Mouse (Mus musculus): ENCODE measurements around the gene Nat8f4. TPM values are rescaled to one million over a fixed set of nuclear protein-coding genes. Genes with fewer than 3 reads are reported as not detected.
"Not testable (repeated sequence)": the region's sequence is repeated elsewhere in the genome, so short reads cannot be mapped to it uniquely, and the experiment has no call there.

Gene Nat8f4
- 5.9 and 6.3 TPM in 2 replicates for polyA plus RNA-seq (2015; fragmentation: Nextera tagmentation; extraction: Ambion mirVana)

GRCm38 (mm10) chr6:85904642-85905061, at the start of gene Nat8f4:
Nat8f4 (minus strand) TSS chr6:85904884.
- H3K27ac ChIP-seq; H3K27me3 ChIP-seq; H3K9me3 ChIP-seq (replicated peaks); H3K9ac ChIP-seq; H3K36me3 ChIP-seq; H3K4me1 ChIP-seq: not testable (repeated sequence)
- Histone ChIP-seq H3K4me3 (replicated peaks) (peak within 1 kb of the TSS; percentile 38), H3K4me2 (peak within 1 kb of the TSS; percentile 53)
- ATAC-seq (replicated peaks; ENCODE audit: low FRiP score), result peak; percentile 67
- 18% methylated on average over 20 of the region's 20 CpGs for WGBS

GRCm38 (mm10) chr6:85948549-85948948, 43.9 kb upstream of the Nat8f4 start:
- 79% methylated on average over 6 of the region's 6 CpGs for WGBS
- Histone ChIP-seq H3K27ac (no peak overlapping the region), H3K9me3 (replicated peaks) (no peaks in the 10 kb centered on the region), H3K27me3 (no peaks in the 10 kb centered on the region), H3K4me3 (replicated peaks) (no peak overlapping the region), H3K36me3 (peaks cover 96% of the 10 kb centered on the region), H3K4me2 (no peak overlapping the region), H3K9ac (no peak overlapping the region), H3K4me1 (no peaks in the 10 kb centered on the region)
- ATAC-seq (replicated peaks; ENCODE audit: low FRiP score), result no peak

- Histone ChIP-seq H3K27me3 (no peaks in the 10 kb centered on the region), H3K4me1 (peaks cover 2% of the 10 kb centered on the region; the same call in 1 of the 2 replicates), H3K9me3 (replicated peaks) (no peaks in the 10 kb centered on the region), H3K27ac (no peak overlapping the region), H3K36me3 (peaks cover 59% of the 10 kb centered on the region), H3K4me3 (replicated peaks) (no peak overlapping the region), H3K9ac (no peak overlapping the region), H3K4me2 (no peak overlapping the region)
- WGBS, result 93% methylated on average over 3 of the region's 3 CpGs
- no peak for ATAC-seq (replicated peaks; ENCODE audit: low FRiP score)
Measured at GRCm38 (mm10) chr6:85942469-85942868, 37.8 kb upstream of the Nat8f4 start.

- WGBS, result 81% methylated on average over 10 of the region's 10 CpGs
- no peak overlapping the region for H3K4me3 ChIP-seq (replicated peaks)
- no peak overlapping the region for H3K4me2 ChIP-seq
- no peak overlapping the region for H3K9ac ChIP-seq
- ATAC-seq (replicated peaks; ENCODE audit: low FRiP score), result no peak
- peaks cover 10% of the 10 kb centered on the region for H3K4me1 ChIP-seq
- H3K27ac ChIP-seq, result no peak overlapping the region
- no peaks in the 10 kb centered on the region for H3K9me3 ChIP-seq (replicated peaks)
- H3K36me3 ChIP-seq, result peaks cover 23% of the 10 kb centered on the region
- H3K27me3 ChIP-seq, result no peaks in the 10 kb centered on the region
Measured at GRCm38 (mm10) chr6:85938701-85939100, 34.0 kb upstream of the Nat8f4 start.

- peak; percentile 96 for ATAC-seq (replicated peaks; ENCODE audit: low FRiP score)
- peak overlapping the region; percentile 62 for H3K9ac ChIP-seq
- peaks cover 10% of the 10 kb centered on the region for H3K4me1 ChIP-seq
- H3K27ac ChIP-seq, result peak overlapping the region; percentile 87
- peaks cover 16% of the 10 kb centered on the region for H3K36me3 ChIP-seq
- H3K4me3 ChIP-seq (replicated peaks), result peak overlapping the region; percentile 54
- 1% methylated on average over 45 of the region's 50 CpGs for WGBS
- not testable (repeated sequence) for H3K9me3 ChIP-seq (replicated peaks); H3K27me3 ChIP-seq
- H3K4me2 ChIP-seq, result peak overlapping the region; percentile 73
Measured at GRCm38 (mm10) chr6:85936508-85937465, 32.1 kb upstream of the Nat8f4 start.

- H3K4me1 ChIP-seq, result peaks cover 10% of the 10 kb centered on the region
- peaks cover 12% of the 10 kb centered on the region for H3K36me3 ChIP-seq
- no peaks in the 10 kb centered on the region for H3K9me3 ChIP-seq (replicated peaks)
- no peak for ATAC-seq (replicated peaks; ENCODE audit: low FRiP score)
- no peaks in the 10 kb centered on the region for H3K27me3 ChIP-seq
- no peak overlapping the region for H3K27ac ChIP-seq
- no peak overlapping the region for H3K4me2 ChIP-seq
- no peak overlapping the region for H3K9ac ChIP-seq
- H3K4me3 ChIP-seq (replicated peaks), result no peak overlapping the region
- WGBS, result 70% methylated on average over 3 of the region's 3 CpGs
Measured at GRCm38 (mm10) chr6:85935646-85936045, 31.0 kb upstream of the Nat8f4 start.

- H3K9me3 ChIP-seq (replicated peaks), result no peaks in the 10 kb centered on the region
- ATAC-seq (replicated peaks; ENCODE audit: low FRiP score), result no peak
- H3K27me3 ChIP-seq, result no peaks in the 10 kb centered on the region
- H3K27ac ChIP-seq, result no peak overlapping the region
- peaks cover 10% of the 10 kb centered on the region for H3K4me1 ChIP-seq
- no peak overlapping the region for H3K4me3 ChIP-seq (replicated peaks)
- no peak overlapping the region for H3K4me2 ChIP-seq
- H3K9ac ChIP-seq, result no peak overlapping the region
- H3K36me3 ChIP-seq, result peaks cover 24% of the 10 kb centered on the region
- 66% methylated on average over 8 of the region's 8 CpGs for WGBS
Measured at GRCm38 (mm10) chr6:85934047-85934446, 29.4 kb upstream of the Nat8f4 start.

- WGBS, result 82% methylated on average over 1 of the region's 1 CpGs
- H3K4me2 ChIP-seq, result no peak overlapping the region
- ATAC-seq (replicated peaks; ENCODE audit: low FRiP score), result no peak
- H3K9me3 ChIP-seq (replicated peaks), result no peaks in the 10 kb centered on the region
- no peaks in the 10 kb centered on the region for H3K27me3 ChIP-seq
- no peak overlapping the region for H3K9ac ChIP-seq
- H3K4me1 ChIP-seq, result no peaks in the 10 kb centered on the region
- no peak overlapping the region for H3K27ac ChIP-seq
- H3K36me3 ChIP-seq, result peaks cover 68% of the 10 kb centered on the region
- no peak overlapping the region for H3K4me3 ChIP-seq (replicated peaks)
Measured at GRCm38 (mm10) chr6:85929312-85929711, 24.6 kb upstream of the Nat8f4 start.

- Histone ChIP-seq H3K4me1 (no peaks in the 10 kb centered on the region), H3K4me2 (no peak overlapping the region), H3K4me3 (replicated peaks) (no peak overlapping the region), H3K27ac (no peak overlapping the region), H3K9ac (no peak overlapping the region), H3K36me3 (peaks cover 77% of the 10 kb centered on the region), H3K27me3 (no peaks in the 10 kb centered on the region), H3K9me3 (replicated peaks) (no peaks in the 10 kb centered on the region)
- ATAC-seq (replicated peaks; ENCODE audit: low FRiP score), result peak; percentile 54
- 91% methylated on average over 9 of the region's 9 CpGs for WGBS
Measured at GRCm38 (mm10) chr6:85927476-85928464, 23.1 kb upstream of the Nat8f4 start.

GRCm38 (mm10) chr6:85926709-85927108, 22.0 kb upstream of the Nat8f4 start:
- H3K9ac ChIP-seq, result no peak overlapping the region
- no peak overlapping the region for H3K4me2 ChIP-seq
- H3K4me1 ChIP-seq, result no peaks in the 10 kb centered on the region
- H3K9me3 ChIP-seq (replicated peaks), result no peaks in the 10 kb centered on the region
- WGBS, result 93% methylated on average over 1 of the region's 1 CpGs
- H3K36me3 ChIP-seq, result peaks cover 77% of the 10 kb centered on the region
- no peaks in the 10 kb centered on the region for H3K27me3 ChIP-seq
- no peak overlapping the region for H3K4me3 ChIP-seq (replicated peaks)
- no peak for ATAC-seq (replicated peaks; ENCODE audit: low FRiP score)
- peak overlapping the region; percentile 24; the same call in 1 of the 2 replicates for H3K27ac ChIP-seq

- H3K36me3 ChIP-seq, result peaks cover 64% of the 10 kb centered on the region
- no peaks in the 10 kb centered on the region for H3K27me3 ChIP-seq
- H3K4me3 ChIP-seq (replicated peaks), result no peak overlapping the region
- H3K4me2 ChIP-seq, result no peak overlapping the region
- H3K4me1 ChIP-seq, result no peaks in the 10 kb centered on the region
- no peak overlapping the region for H3K9ac ChIP-seq
- WGBS, result 94% methylated on average over 1 of the region's 1 CpGs
- H3K9me3 ChIP-seq (replicated peaks), result no peaks in the 10 kb centered on the region
- H3K27ac ChIP-seq, result no peak overlapping the region
- ATAC-seq (replicated peaks; ENCODE audit: low FRiP score), result no peak
Measured at GRCm38 (mm10) chr6:85923643-85924042, 19.0 kb upstream of the Nat8f4 start.

- Histone ChIP-seq H3K9me3 (replicated peaks) (no peaks in the 10 kb centered on the region), H3K9ac (no peak overlapping the region), H3K27me3 (no peaks in the 10 kb centered on the region), H3K4me3 (replicated peaks) (no peak overlapping the region), H3K4me2 (no peak overlapping the region), H3K4me1 (peaks cover 13% of the 10 kb centered on the region), H3K27ac (no peak overlapping the region), H3K36me3 (peaks cover 24% of the 10 kb centered on the region)
- ATAC-seq (replicated peaks; ENCODE audit: low FRiP score), result no peak
- WGBS, result 92% methylated on average over 4 of the region's 4 CpGs
Measured at GRCm38 (mm10) chr6:85919401-85919800, 14.7 kb upstream of the Nat8f4 start.

Measured in kidney, embryonic 15.5 days (tissue).